Mouse (Mus musculus): ENCODE measurements at regions not wholly inside any gene's neighbourhood (a gene's known extent, or its start where the extent isn't known, plus 50 kb on each side); places are given as distances from the start of the nearest gene placed in this dataset.

GRCm38 (mm10) chr12:25549735-25550134, 452.8 kb upstream of the Id2 start:
- TF ChIP-seq CTCF (IDR thresholded peaks at IDR 0.05; ENCODE audit: control insufficient read depth, insufficient read depth, insufficient read length), result no peak
- no peak for TF ChIP-seq MYOG (IDR thresholded peaks at IDR 0.05; ENCODE audit: control insufficient read depth, extremely low read depth, insufficient read length)
- TF ChIP-seq MYOD1 (IDR thresholded peaks at IDR 0.05; ENCODE audit: control insufficient read depth, insufficient read length, low read depth), result no peak
- TF ChIP-seq USF1 (IDR thresholded peaks at IDR 0.05; ENCODE audit: low read depth), result no peak
- no peak for TF ChIP-seq CEBPB (IDR thresholded peaks at IDR 0.05; ENCODE audit: low read depth)
- TF ChIP-seq FOSL1 (IDR thresholded peaks at IDR 0.05; ENCODE audit: insufficient read depth, low read length, poor library complexity, severe bottlenecking), result no peak
